Mouse (Mus musculus) ES-E14 (cell line): ENCODE measurements around the gene Nr1h4.

Experiments
- HCFC1 ChIP-seq: IDR thresholded peaks from 2 replicates; pipeline ENCODE4 v1.6.1; 2012; ENCODE audit warnings: low read length, inconsistent platforms, borderline replicate concordance; ENCODE audit not compliant: insufficient read depth
- MAFK ChIP-seq: IDR thresholded peaks from 2 replicates; pipeline ENCODE4 v1.6.1; 2014; ENCODE audit warnings: mild to moderate bottlenecking, low read depth, low read length, inconsistent platforms; ENCODE audit not compliant: insufficient read depth
- ZC3H11A ChIP-seq: IDR thresholded peaks from 2 replicates; pipeline ENCODE4 v1.6.1; 2012; ENCODE audit warnings: low read depth, mild to moderate bottlenecking, inconsistent platforms, low read length, borderline replicate concordance
- ZNF384 ChIP-seq: IDR thresholded peaks from 2 replicates; pipeline ENCODE4 v1.6.1; 2012; ENCODE audit warnings: low read depth, low read length, inconsistent platforms

- TF ChIP-seq HCFC1 (no peak), ZC3H11A (no peak), ZNF384 (no peak), MAFK (no peak)
Observed at GRCm38 (mm10) chr10:89481638-89482037, 51.7 kb downstream of the Nr1h4 start.
